Mouse (Mus musculus): ENCODE measurements at regions not wholly inside any gene's neighbourhood (a gene's known extent, or its start where the extent isn't known, plus 50 kb on each side); places are given as distances from the start of the nearest gene placed in this dataset.

- no peak for DNase-seq
Observed at GRCm38 (mm10) chr4:92833835-92834234, 501.5 kb downstream of the Tusc1 start.

- DNase-seq, result no peak
Observed at GRCm38 (mm10) chr4:92831181-92831715, 504.1 kb downstream of the Tusc1 start.

- DNase-seq, result peak; percentile 65 to 90
Observed at GRCm38 (mm10) chr4:92827831-92828230, 507.5 kb downstream of the Tusc1 start.

- DNase-seq, result no peak
Observed at GRCm38 (mm10) chr4:92827405-92827804, 507.9 kb downstream of the Tusc1 start.

- DNase-seq, result peak; percentile 13 to 61
Observed at GRCm38 (mm10) chr4:92826981-92827380, 508.3 kb downstream of the Tusc1 start.

GRCm38 (mm10) chr4:92788157-92788556, 547.2 kb downstream of the Tusc1 start:
- no peak for DNase-seq

- DNase-seq, result peak; percentile 6 to 9
Observed at GRCm38 (mm10) chr4:92778076-92778475, 557.2 kb downstream of the Tusc1 start.

GRCm38 (mm10) chr4:92748070-92748469, 556.5 kb upstream of the Gm12666 start:
- DNase-seq, result no peak

GRCm38 (mm10) chr4:92746233-92746632, 554.7 kb upstream of the Gm12666 start:
- DNase-seq, result peak; percentile 1 to 2

- DNase-seq, result no peak
Observed at GRCm38 (mm10) chr4:92702755-92703154, 511.2 kb upstream of the Gm12666 start.

Data from kidney, adult 8-10 months (tissue).